Mouse (Mus musculus): ENCODE measurements around the gene Jph4.

Jph4 gene

GRCm38 (mm10) chr14:55095263-55095662, 21.5 kb downstream of the Jph4 start:
- DNase-seq (ENCODE audit: low spot score): no peak

- DNase-seq (ENCODE audit: low spot score): peak; percentile 81
Measured at GRCm38 (mm10) chr14:55094704-55095231, 22.0 kb downstream of the Jph4 start, which contains the start of gene Thtpa. Gene Thtpa (plus strand): TSS chr14:55094784.

DNA sequence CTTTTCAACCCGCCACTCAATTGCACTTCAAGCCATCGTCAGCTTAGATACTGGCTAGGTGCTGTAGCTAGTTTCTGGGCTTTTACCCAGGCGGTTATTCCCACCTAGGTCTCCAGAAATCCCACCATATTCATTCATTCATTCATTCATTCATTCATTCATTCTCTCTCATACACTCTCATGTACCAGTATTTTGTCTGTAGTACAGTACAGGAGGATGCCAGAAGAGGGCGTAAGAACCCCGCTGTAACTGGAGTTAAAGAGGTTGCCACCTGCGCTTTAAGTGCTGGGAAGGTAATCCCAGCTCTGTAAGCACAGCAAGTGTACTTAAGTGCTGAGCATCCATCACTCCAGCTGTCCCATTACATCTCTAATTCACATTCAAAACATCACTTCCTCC, 22.8 kb downstream of the Jph4 start:
- DNase-seq (ENCODE audit: low spot score): no peak

- DNase-seq (ENCODE audit: low spot score): peak; percentile 88
Measured at GRCm38 (mm10) chr14:55092011-55092577, 24.6 kb downstream of the Jph4 start, which contains the start of gene Zfhx2. Gene Zfhx2 (minus strand): TSS chr14:55092324.

- DNase-seq (ENCODE audit: low spot score): no peak
Measured at GRCm38 (mm10) chr14:55091209-55091865, 25.4 kb downstream of the Jph4 start.

- no peak for DNase-seq (ENCODE audit: low spot score)
Measured at GRCm38 (mm10) chr14:55089199-55089947, 27.4 kb downstream of the Jph4 start.

- no peak for DNase-seq (ENCODE audit: low spot score)
Measured at GRCm38 (mm10) chr14:55086009-55086514, 30.7 kb downstream of the Jph4 start.

- DNase-seq (ENCODE audit: low spot score): peak; percentile 40
Measured at GRCm38 (mm10) chr14:55085324-55086008, 31.3 kb downstream of the Jph4 start.

GRCm38 (mm10) chr14:55083481-55083880, 33.3 kb downstream of the Jph4 start:
- DNase-seq (ENCODE audit: low spot score): no peak

DNA sequence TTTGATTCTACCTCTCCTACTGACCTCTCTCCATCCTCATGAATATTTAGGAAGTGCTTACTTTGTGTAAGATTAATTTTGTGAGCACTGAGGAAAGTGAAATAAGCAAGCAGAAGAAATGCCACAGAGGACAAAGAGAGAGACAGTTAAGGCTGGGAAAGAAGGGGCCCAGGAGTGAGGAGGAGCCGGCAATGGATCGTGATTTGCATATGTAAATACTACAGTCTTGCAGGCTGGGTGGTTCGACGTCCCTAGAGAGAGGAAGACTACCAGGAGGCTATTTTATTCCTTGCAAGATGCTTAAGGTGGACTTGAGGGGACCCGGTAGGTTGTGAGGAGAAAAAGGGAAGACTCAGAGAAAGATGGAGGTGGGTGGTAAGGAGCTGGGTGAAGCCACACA, 35.6 kb downstream of the Jph4 start:
- no peak for DNase-seq (ENCODE audit: low spot score)

DNA sequence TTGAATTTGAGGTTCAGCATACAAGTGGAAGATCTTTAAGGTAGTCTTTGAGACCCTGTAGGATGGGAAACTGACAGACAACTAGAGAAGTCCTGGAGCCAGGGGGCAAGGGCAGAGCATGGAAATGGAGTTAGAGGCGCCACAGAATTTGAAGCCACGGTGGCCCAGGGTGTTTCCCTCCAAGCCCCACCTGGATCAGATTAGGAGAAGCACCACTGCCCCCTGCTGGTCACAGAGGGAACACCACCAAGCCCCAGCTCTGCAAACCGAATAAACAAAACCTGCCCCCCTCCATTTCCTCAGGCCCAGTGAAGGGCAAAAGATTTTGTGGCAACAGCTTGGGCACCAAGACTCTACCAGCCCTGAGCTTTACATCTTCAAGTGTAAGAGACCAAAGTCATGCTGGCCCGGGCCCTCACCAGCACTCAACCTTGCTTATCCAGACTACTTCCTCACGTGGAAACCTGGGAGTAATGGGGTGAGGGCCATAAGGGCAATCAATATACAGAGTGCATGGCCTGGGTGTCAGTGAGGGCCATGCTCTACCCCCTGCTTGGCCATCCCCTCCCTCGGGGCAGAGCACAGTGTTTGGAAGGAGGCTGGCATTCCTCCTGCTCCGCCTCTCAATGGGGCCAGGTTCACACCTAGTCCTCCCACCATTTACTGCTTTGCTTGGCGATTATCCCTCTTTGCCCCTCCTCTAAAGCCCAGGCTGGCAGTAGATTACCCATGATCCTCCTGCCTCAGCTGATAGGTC, 37.3 kb downstream of the Jph4 start:
- DNase-seq (ENCODE audit: low spot score): peak; percentile 55

DNA sequence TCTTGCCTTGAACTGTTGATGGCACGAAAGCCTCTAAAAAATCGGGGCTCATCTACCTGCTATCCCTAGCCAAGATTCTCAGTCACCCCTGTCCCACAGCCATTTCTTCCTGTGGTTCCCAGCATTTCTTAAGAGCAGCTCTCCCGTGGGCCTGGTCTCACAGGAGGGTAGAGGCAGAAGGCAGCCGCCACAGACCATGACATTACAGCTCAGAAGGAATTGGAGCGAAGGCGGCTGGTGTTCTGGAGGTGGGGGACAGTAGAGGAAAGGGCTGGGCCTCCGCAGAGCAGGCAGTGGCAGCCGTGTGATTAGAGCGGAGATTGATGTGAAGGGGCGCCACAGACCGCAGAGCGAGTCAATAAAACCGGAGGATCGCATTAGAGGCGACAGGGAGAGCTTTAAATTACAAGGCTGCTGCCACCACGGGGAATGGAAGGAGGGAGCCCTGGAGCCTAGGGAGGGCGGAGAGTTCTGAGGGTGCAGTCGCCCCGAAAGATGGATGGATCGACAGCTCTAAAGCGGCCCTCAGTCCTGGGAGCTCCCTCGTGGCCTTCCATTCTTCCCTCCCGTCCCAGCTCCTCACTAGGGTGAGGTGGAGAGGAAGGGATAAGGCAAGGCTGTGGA, 38.3 kb downstream of the Jph4 start:
- DNase-seq (ENCODE audit: low spot score): no peak

DNA sequence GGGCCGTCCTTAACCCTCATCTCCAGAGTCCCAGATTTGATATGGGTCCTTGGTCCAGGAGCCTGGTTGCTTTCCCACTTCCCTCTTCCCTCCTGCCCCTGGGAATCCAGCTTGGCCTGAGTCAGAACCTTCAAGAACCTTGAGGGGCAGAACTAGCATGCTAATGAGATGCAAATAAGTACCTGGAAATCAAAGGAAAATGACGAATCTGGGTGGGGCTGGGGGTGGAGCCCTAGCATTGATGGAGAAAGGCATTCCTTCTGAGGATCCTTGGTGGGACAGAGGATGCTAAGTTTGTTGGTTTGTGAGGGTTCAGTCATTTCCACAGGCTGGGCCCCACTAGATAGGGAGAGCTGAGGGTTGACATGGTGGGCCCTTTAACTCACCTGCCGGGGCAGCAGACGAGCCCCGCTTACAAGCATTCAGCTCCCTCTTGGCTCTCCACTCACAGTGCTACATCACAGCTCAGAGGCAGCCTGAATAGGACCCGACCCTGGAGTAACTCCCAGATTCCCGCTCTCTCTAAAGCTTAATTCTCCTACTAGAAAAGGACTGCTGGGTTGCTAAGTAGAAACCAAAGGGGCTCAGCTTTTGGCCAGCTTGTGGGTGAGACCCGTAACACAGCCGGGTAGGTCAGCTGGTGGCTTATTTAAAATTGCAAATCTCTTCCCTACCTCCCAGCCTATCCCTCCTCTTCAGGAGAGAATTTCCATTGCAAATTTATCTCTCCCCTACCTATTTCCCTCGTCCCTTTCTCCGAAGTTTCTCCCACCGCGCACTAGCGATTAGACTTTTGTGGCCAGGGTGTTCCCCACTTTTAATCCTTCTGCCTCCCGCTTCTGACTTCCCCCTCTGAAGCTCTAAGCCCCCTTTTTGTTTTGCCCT, 39.0 kb downstream of the Jph4 start:
- no peak for DNase-seq (ENCODE audit: low spot score)

- no peak for DNase-seq (ENCODE audit: low spot score)
Measured at GRCm38 (mm10) chr14:55076956-55077355, 39.8 kb downstream of the Jph4 start.

DNA sequence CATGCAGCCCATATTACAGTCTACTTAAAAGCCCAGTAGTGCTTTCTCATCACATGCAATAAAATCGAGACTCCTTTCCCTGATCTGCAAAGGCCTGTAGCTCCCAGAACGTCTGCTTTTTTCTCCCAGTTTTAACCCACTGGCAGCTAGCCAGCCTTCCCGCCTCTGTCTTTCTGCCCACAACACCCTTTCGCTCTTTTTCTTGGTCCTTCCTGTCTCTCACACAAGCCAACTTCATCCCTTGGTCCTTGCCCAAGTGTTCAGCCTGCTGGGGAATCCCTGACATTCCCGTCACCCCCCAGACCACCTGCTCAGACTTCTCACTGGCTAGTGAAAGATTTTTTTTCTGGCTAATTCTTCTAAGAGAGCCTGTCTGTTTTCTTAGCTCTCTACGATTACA, 40.5 kb downstream of the Jph4 start:
- DNase-seq (ENCODE audit: low spot score): no peak

DNA sequence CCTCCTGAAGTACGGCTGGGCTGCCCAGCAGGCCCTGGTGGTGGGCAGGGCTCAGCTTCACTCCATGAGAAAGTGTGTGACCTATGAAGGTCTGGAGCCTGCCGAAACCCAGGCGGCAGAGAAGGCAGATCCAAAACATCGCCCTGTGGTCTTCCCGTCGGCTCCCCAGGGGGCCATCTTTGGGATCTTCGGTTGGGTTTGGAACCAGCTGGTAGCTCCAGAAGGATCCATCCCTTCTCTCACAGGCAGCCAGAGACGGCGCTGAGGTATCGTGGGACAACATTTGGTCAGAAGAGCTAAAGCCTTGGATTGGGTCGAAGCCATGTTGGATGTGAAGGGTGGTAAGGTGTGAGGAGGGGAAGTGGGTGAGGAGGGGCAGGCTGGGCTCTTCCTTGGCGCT, 42.3 kb downstream of the Jph4 start:
- DNase-seq (ENCODE audit: low spot score): no peak

DNA sequence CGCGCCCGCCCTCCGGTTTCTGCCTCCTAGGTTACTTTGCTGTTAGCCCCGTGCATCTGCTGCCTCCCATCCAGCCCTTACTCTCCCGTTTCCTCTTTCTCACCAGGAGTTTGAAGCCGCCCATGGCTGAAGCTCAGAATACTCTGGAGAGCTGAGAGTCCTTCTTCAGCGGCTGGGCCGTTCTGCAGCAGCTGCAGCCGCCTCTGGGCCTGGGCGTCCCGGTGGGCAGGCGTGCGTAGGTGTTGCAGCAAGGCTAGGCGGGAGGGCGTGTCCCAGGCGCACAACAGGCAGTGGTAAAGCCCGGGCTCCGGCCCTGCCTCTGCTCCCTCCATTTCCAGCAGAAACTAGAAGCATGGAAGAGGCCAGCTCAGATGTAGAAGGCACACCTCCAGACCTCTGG, 45.0 kb downstream of the Jph4 start:
- DNase-seq (ENCODE audit: low spot score): no peak

DNA sequence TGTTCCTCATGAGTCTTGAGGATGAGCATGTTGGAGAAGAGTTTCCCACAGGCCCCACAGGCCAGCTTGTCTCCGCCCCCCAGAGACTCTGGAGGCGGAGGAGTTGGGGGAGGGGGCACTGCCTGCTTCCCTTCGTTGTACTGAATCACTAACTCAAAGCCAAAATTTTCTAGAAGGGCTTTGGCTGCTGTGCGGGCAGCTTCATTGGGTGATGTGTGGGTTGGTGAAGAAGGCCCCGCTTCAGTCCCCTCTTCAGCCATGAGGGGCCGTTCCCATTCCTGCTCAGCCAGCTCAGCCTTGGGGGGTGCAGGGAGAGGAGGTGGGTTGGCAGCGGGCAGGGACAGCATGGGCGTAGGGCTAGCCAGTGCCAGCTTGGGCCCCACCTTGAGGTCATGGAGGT, 50.7 kb downstream of the Jph4 start:
- no peak for DNase-seq (ENCODE audit: low spot score)

DNA sequence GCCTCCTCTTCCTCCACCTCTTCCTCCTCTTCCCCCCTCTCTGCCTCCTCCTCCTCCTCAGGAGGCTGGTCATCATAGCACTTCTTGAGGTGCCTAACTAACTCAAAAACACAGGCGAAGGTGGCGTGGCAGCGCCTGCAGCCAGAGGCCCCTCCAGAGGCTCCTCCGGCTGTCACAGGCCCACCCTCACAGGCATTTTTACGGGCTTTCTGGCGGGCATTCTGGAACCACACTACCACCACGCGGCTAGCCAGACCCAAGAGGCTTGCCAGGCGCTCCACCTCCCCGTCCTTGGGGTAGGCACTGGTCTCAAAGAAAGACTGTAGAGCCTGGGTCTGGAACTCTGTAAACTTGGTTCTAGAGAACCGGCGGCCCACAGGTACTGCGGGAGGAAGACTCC, 51.3 kb downstream of the Jph4 start:
- DNase-seq (ENCODE audit: low spot score): no peak
